Mouse (Mus musculus) neural tube, embryonic 11.5 days (tissue): ENCODE measurements around the gene Trak2. TPM values are rescaled to one million over a fixed set of nuclear protein-coding genes. Genes with fewer than 3 reads are reported as not detected.

Experiments used
- ATAC-seq: fragments of 200-750 bp; cut with Nextera tagmentation; 2 replicates; pipeline ENCODE4 v1.8.0; 2017; ENCODE audit warnings: moderate number of reproducible peaks, mild to moderate bottlenecking, moderate TSS enrichment, moderate library complexity; ENCODE audit not compliant: insufficient read depth, low FRiP score, low TSS enrichment
- DNase-seq: peaks from one replicate; pipeline ENCODE4 v3.0.0-alpha.2; 2015; ENCODE audit warnings: low spot score
- H3K27ac ChIP-seq: fragments of 300-500 bp; sonication (generic); 2 replicates; pipeline ENCODE4 v1.5.1; 2014; ENCODE audit warnings: low read depth, mild to moderate bottlenecking, low read length
- H3K27me3 ChIP-seq: fragments of 300-500 bp; sonication (generic); 2 replicates; pipeline ENCODE4 v1.6.1; 2014; ENCODE audit warnings: mild to moderate bottlenecking, low read length, mixed read lengths; ENCODE audit not compliant: control insufficient read depth, insufficient read depth
- H3K36me3 ChIP-seq: fragments of 300-500 bp; sonication (generic); 2 replicates; pipeline ENCODE4 v1.6.1; 2014; ENCODE audit warnings: mild to moderate bottlenecking, low read length, moderate library complexity, mixed read lengths; ENCODE audit not compliant: control insufficient read depth, insufficient read depth
- H3K4me1 ChIP-seq: fragments of 300-500 bp; sonication (generic); 2 replicates; pipeline ENCODE4 v1.6.1; 2014; ENCODE audit warnings: low read length, mixed read lengths; ENCODE audit not compliant: control insufficient read depth, insufficient read depth
- H3K4me2 ChIP-seq: fragments of 300-500 bp; sonication (generic); 2 replicates; pipeline ENCODE4 v1.6.1; 2014; ENCODE audit warnings: low read depth, mild to moderate bottlenecking, moderate library complexity
- H3K4me3 ChIP-seq: fragments of 300-500 bp; sonication (generic); 2 replicates; pipeline ENCODE4 v1.5.1; 2014; ENCODE audit warnings: low read depth, low read length
- H3K9ac ChIP-seq: fragments of 300-500 bp; sonication (generic); 2 replicates; pipeline ENCODE4 v1.6.1; 2014; ENCODE audit warnings: mild to moderate bottlenecking, low read length
- H3K9me3 ChIP-seq: fragments of 300-500 bp; sonication (generic); 2 replicates; pipeline ENCODE4 v1.6.1; 2016; ENCODE audit warnings: low read length; ENCODE audit not compliant: control insufficient read depth
- WGBS: fragments of 180-500 bp; shearing (Covaris S2); extraction: QIAGEN DNeasy Blood & Tissue Kit; methylation state at CpG from one replicate; pipeline ENCODE4 v1.1.7; 2014; 5-methylcytosine and 5-hydroxymethylcytosine counted together
- polyA plus RNA-seq: library from polyadenylated mRNA; unstranded; fragments of >200 nt; fragmentation: Nextera tagmentation; extraction: Ambion mirVana; gene quantifications from 2 replicates; pipeline ENCODE4 v1.2.1, GENCODE M21; 2014

Gene Trak2
- 13.7 and 14.0 TPM in 2 replicates for polyA plus RNA-seq

GRCm38 (mm10) chr1:58973366-58974221 lies at the start of gene Trak2, which contains the start of gene Stradb:
Gene Trak2 (minus strand): TSS chr1:58973430.
Gene Stradb (plus strand): TSS chr1:58973522.
- no peaks in the 10 kb centered on the region for H3K9me3 ChIP-seq
- peak within 1 kb of the TSS; percentile 70 for H3K27ac ChIP-seq
- under 1% methylated on average over 68 of the region's 69 CpGs for WGBS
- H3K4me1 ChIP-seq, result peaks cover 7% of the 10 kb centered on the region; the same call in 1 of the 2 replicates
- peak within 1 kb of the TSS; percentile 82 for H3K4me3 ChIP-seq
- no peaks in the 10 kb centered on the region for H3K27me3 ChIP-seq
- H3K4me2 ChIP-seq, result peak within 1 kb of the TSS; percentile 68
- ATAC-seq (peak; percentile 95), DNase-seq (peak; percentile 96)
- H3K36me3 ChIP-seq, result no peaks in the 10 kb centered on the region
- H3K9ac ChIP-seq, result peak within 1 kb of the TSS; percentile 88

- no peak for DNase-seq
- WGBS, result 84% methylated on average over 3 of the region's 3 CpGs
- H3K9ac ChIP-seq, result no peak overlapping the region
Measured at GRCm38 (mm10) chr1:59021556-59021955, 48.3 kb upstream of the Trak2 start.

GRCm38 (mm10) chr1:59009250-59009649 lies 36.0 kb upstream of the Trak2 start:
- Histone ChIP-seq H3K27me3 (no peaks in the 10 kb centered on the region), H3K4me3 (no peak overlapping the region), H3K36me3 (no peaks in the 10 kb centered on the region), H3K4me1 (no peaks in the 10 kb centered on the region), H3K9me3 (no peaks in the 10 kb centered on the region), H3K9ac (no peak overlapping the region), H3K4me2 (no peak overlapping the region), H3K27ac (no peak overlapping the region)
- ATAC-seq (no peak), DNase-seq (no peak)
- WGBS, result 48% methylated on average over 4 of the region's 4 CpGs

More at GRCm38 (mm10) chr1:59021556-59021955, 48.3 kb upstream of the Trak2 start:
- H3K4me1 ChIP-seq, result no peaks in the 10 kb centered on the region
- no peak overlapping the region for H3K27ac ChIP-seq
- no peaks in the 10 kb centered on the region for H3K27me3 ChIP-seq
- H3K9me3 ChIP-seq, result no peaks in the 10 kb centered on the region
- H3K4me3 ChIP-seq, result no peak overlapping the region
- H3K36me3 ChIP-seq, result no peaks in the 10 kb centered on the region
- H3K4me2 ChIP-seq, result no peak overlapping the region
- no peak for ATAC-seq

GRCm38 (mm10) chr1:58995313-58995712 lies 22.1 kb upstream of the Trak2 start:
- Histone ChIP-seq H3K4me3 (no peak overlapping the region), H3K36me3 (no peaks in the 10 kb centered on the region), H3K9me3 (no peaks in the 10 kb centered on the region), H3K4me2 (no peak overlapping the region), H3K27ac (no peak overlapping the region), H3K4me1 (no peaks in the 10 kb centered on the region), H3K9ac (no peak overlapping the region), H3K27me3 (no peaks in the 10 kb centered on the region)
- 95% methylated on average over 5 of the region's 5 CpGs for WGBS
- no peak for ATAC-seq
- no peak for DNase-seq

GRCm38 (mm10) chr1:58993723-58994122 lies 20.5 kb upstream of the Trak2 start:
- H3K9ac ChIP-seq, result no peak overlapping the region
- H3K4me3 ChIP-seq, result no peak overlapping the region
- H3K9me3 ChIP-seq, result no peaks in the 10 kb centered on the region
- no peak overlapping the region for H3K27ac ChIP-seq
- WGBS, result 67% methylated on average over 1 of the region's 1 CpGs
- ATAC-seq (no peak), DNase-seq (no peak)
- no peaks in the 10 kb centered on the region for H3K4me1 ChIP-seq
- H3K4me2 ChIP-seq, result no peak overlapping the region
- no peaks in the 10 kb centered on the region for H3K36me3 ChIP-seq
- no peaks in the 10 kb centered on the region for H3K27me3 ChIP-seq

- H3K9ac ChIP-seq, result no peak overlapping the region
- 92% methylated on average over 7 of the region's 7 CpGs for WGBS
- no peak overlapping the region for H3K4me2 ChIP-seq
- no peaks in the 10 kb centered on the region for H3K9me3 ChIP-seq
- H3K36me3 ChIP-seq, result no peaks in the 10 kb centered on the region
- H3K4me1 ChIP-seq, result no peaks in the 10 kb centered on the region
- no peak overlapping the region for H3K27ac ChIP-seq
- no peaks in the 10 kb centered on the region for H3K27me3 ChIP-seq
- no peak overlapping the region for H3K4me3 ChIP-seq
- DNase-seq (no peak), ATAC-seq (no peak)
Measured at GRCm38 (mm10) chr1:58993144-58993543, 19.9 kb upstream of the Trak2 start.

- DNase-seq, result no peak
- ATAC-seq, result no peak
- Histone ChIP-seq H3K36me3 (peaks cover 2% of the 10 kb centered on the region; the same call in 1 of the 2 replicates), H3K4me3 (no peak overlapping the region), H3K27me3 (no peaks in the 10 kb centered on the region), H3K9ac (no peak overlapping the region), H3K27ac (no peak overlapping the region), H3K9me3 (no peaks in the 10 kb centered on the region), H3K4me2 (no peak overlapping the region), H3K4me1 (no peaks in the 10 kb centered on the region)
- WGBS, result 80% methylated on average over 5 of the region's 5 CpGs
Measured at GRCm38 (mm10) chr1:58984586-58984985, 11.4 kb upstream of the Trak2 start.

- no peak overlapping the region for H3K9ac ChIP-seq
- H3K4me1 ChIP-seq, result no peaks in the 10 kb centered on the region
- H3K36me3 ChIP-seq, result peaks cover 2% of the 10 kb centered on the region; the same call in 1 of the 2 replicates
- no peaks in the 10 kb centered on the region for H3K9me3 ChIP-seq
- H3K27ac ChIP-seq, result no peak overlapping the region
- WGBS, result 83% methylated on average over 3 of the region's 3 CpGs
- no peaks in the 10 kb centered on the region for H3K27me3 ChIP-seq
- no peak for DNase-seq
- no peak overlapping the region for H3K4me3 ChIP-seq
- ATAC-seq, result no peak
- no peak overlapping the region for H3K4me2 ChIP-seq
Measured at GRCm38 (mm10) chr1:58982276-58982675, 9.0 kb upstream of the Trak2 start.
